24 mouse cellular contexts compared by ENCODE assay signal in the genomic region with DNA sequence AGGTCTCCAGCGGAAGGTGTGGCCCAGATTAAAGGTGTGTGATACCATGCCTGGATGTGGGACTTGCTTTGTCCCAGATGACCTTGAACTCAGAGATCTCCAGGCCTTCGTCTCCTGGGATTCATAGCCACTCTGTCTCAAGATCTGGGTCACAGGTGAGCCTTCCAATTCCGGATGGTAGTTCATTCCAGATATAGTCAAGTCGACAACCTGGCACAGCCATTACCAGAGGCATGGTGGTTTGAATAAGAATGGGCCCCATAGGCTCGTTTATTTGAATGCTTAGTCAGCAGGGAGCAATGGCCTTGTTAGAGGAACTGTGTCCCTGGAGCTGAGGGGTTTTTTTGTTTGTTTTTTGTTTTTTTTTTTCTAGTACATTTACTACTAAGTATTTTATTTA. TPM values are rescaled to one million over a fixed set of nuclear protein-coding genes. Genes with fewer than 3 reads are reported as not detected.
DNase-seq lines count a peak whose midpoint lies in the region.
"Had no signal": no experiment of that assay in that cellular context is flagged by ENCODE, and none has a peak within 500 bp of the region (broad histone marks: within the 10 kb centered on the region; RNA-seq: fewer than 3 reads in every experiment).

No protein-coding gene starts in this region.

- H3K27ac ChIP-seq in brown adipose tissue, adult 24 weeks (replicated peaks; ENCODE audit: low read depth, low read length) = peak overlapping the region; percentile 67
- H3K27ac ChIP-seq: embryonic facial prominence, embryonic 13.5 days; embryonic facial prominence, embryonic 15.5 days; forebrain, embryonic 10.5 days; forebrain, embryonic 12.5 days had no signal

- H3K4me1 ChIP-seq in brown adipose tissue, adult 24 weeks (ENCODE audit: control insufficient read depth, insufficient read depth, insufficient read length, low read length) = peaks cover 27% of the 10 kb centered on the region

- DNase-seq in ES-CJ7 (ENCODE audit: low read depth, low spot score) = peak; percentile 59
- peak; percentile 55 for DNase-seq in R1 (ENCODE audit: low read depth, low spot score)
- no peak for DNase-seq in thymus, postnatal 14 days
- DNase-seq in gastrocnemius, postnatal 25 days = no peak
- no peak for DNase-seq in right cerebral cortex, postnatal 10 days (ENCODE audit: low spot score in 2 of 2)
- DNase-seq: adrenal gland, adult 8-10 months; adrenal gland, postnatal 14 days; adrenal gland, postnatal 36 days; cerebellum, adult 11 months; cerebellum, adult 18-20 months; cerebellum, adult 8-10 months; cerebellum, adult 9-11 months; cerebellum, postnatal 14 days; cerebellum, postnatal 36 days; embryo, embryonic 11 days had no signal

- H3K4me3 ChIP-seq in brown adipose tissue, adult 24 weeks (ENCODE audit: insufficient read depth, low read depth, low read length) = no peak overlapping the region
- H3K4me3 ChIP-seq: embryonic facial prominence, embryonic 13.5 days; embryonic facial prominence, embryonic 15.5 days; erythroblast, embryonic 14.5 days; forebrain, embryonic 10.5 days; forebrain, embryonic 12.5 days had no signal

RNA-seq across cellular contexts. Expression of a gene that starts 31.4 kb away (rescaled TPM):
- polyA plus RNA-seq in brown adipose tissue, adult 24 weeks (2012; ENCODE audit: insufficient read depth, insufficient read length, missing spikeins) = 12.9 and 13.5 TPM in 2 replicates
- 10 to 100 TPM; 10.3 to 10.9 TPM for total RNA-seq in gastrocnemius, postnatal 25 days (2021)

RNA-seq across cellular contexts. Expression of a gene that starts 40.7 kb away (rescaled TPM):
- polyA plus RNA-seq in brown adipose tissue, adult 24 weeks (2012; ENCODE audit: insufficient read depth, insufficient read length, missing spikeins) = not detected in 2 replicates
- total RNA-seq in gastrocnemius, postnatal 25 days (2021) = under 1 TPM in 1 of 2 experiments, not detected in 1; 0.18 TPM
- total RNA-seq: common myeloid progenitor, adult 5-6 weeks; G1E had no signal
- polyA plus RNA-seq: activated CD4-positive, CD25-positive, alpha-beta regulatory T cell, adult 4 months; erythroblast, embryonic 14.5 days had no signal

Comparison
In these comparisons a context has a peak if more than half of its experiments do, and no peak if none do; other contexts are left out.
1. DNase-seq: peak in ES-CJ7 (single experiment) and R1 (single experiment); none in thymus, postnatal 14 days (single experiment), gastrocnemius, postnatal 25 days (single experiment) and right cerebral cortex, postnatal 10 days (0 of 2).